Mouse (Mus musculus) neural tube, embryonic 13.5 days (tissue): ENCODE measurements at regions not wholly inside any gene's neighbourhood (a gene's known extent, or its start where the extent isn't known, plus 50 kb on each side); places are given as distances from the start of the nearest gene placed in this dataset.

Experiments used
- ATAC-seq: fragments of 200-750 bp; cut with Nextera tagmentation; 2 replicates; pipeline ENCODE4 v1.8.0; 2017; ENCODE audit warnings: low read depth, mild to moderate bottlenecking, moderate TSS enrichment, moderate library complexity
- H3K27ac ChIP-seq: fragments of 300-500 bp; sonication (generic); replicated peaks from 2 replicates; pipeline ENCODE4 v1.5.1; 2015; ENCODE audit warnings: moderate library complexity, mild to moderate bottlenecking, inconsistent platforms
- H3K27me3 ChIP-seq: fragments of 300-500 bp; sonication (generic); 2 replicates; pipeline ENCODE4 v1.6.1; 2015; ENCODE audit warnings: mild to moderate bottlenecking, inconsistent platforms
- H3K36me3 ChIP-seq: fragments of 300-500 bp; sonication (generic); 2 replicates; pipeline ENCODE4 v1.6.1; 2015; ENCODE audit warnings: mild to moderate bottlenecking, inconsistent platforms
- H3K4me1 ChIP-seq: fragments of 300-500 bp; sonication (generic); replicated peaks from 2 replicates; pipeline ENCODE4 v1.6.1; 2015; ENCODE audit warnings: inconsistent platforms
- H3K4me2 ChIP-seq: fragments of 300-500 bp; sonication (generic); 2 replicates; pipeline ENCODE4 v1.6.1; 2015; ENCODE audit warnings: inconsistent platforms, mild to moderate bottlenecking, moderate library complexity
- H3K4me3 ChIP-seq: fragments of 300-500 bp; sonication (generic); 2 replicates; pipeline ENCODE4 v1.5.1; 2015; ENCODE audit warnings: mild to moderate bottlenecking, inconsistent platforms
- H3K9ac ChIP-seq: fragments of 300-500 bp; sonication (generic); 2 replicates; pipeline ENCODE4 v1.6.1; 2015; ENCODE audit warnings: moderate library complexity, mild to moderate bottlenecking, inconsistent platforms
- H3K9me3 ChIP-seq: fragments of 300-500 bp; sonication (generic); 2 replicates; pipeline ENCODE4 v1.6.1; 2016; ENCODE audit warnings: inconsistent platforms
- WGBS: fragments of 180-500 bp; shearing (Covaris S2); methylation state at CpG from one replicate; pipeline ENCODE4 v1.1.7; 2015; 5-methylcytosine and 5-hydroxymethylcytosine counted together

GRCm38 (mm10) chr2:45679101-45679895, 562.1 kb upstream of the Zeb2 start:
- Histone ChIP-seq H3K36me3 (no peaks in the 10 kb centered on the region), H3K27me3 (no peaks in the 10 kb centered on the region), H3K9ac (no peak overlapping the region), H3K27ac (no peak overlapping the region), H3K9me3 (no peaks in the 10 kb centered on the region), H3K4me2 (no peak overlapping the region), H3K4me1 (no peaks in the 10 kb centered on the region), H3K4me3 (no peak overlapping the region)
- WGBS: 82% methylated on average over 10 of the region's 10 CpGs
- ATAC-seq: no peak

- no peak for ATAC-seq
- no peak overlapping the region for H3K4me2 ChIP-seq
- H3K9ac ChIP-seq: no peak overlapping the region
- H3K27me3 ChIP-seq: no peaks in the 10 kb centered on the region
- H3K9me3 ChIP-seq: no peaks in the 10 kb centered on the region
- WGBS: 68% methylated on average over 9 of the region's 9 CpGs
- H3K36me3 ChIP-seq: no peaks in the 10 kb centered on the region
- H3K4me3 ChIP-seq: no peak overlapping the region
- H3K27ac ChIP-seq: no peak overlapping the region
- no peaks in the 10 kb centered on the region for H3K4me1 ChIP-seq
Measured at GRCm38 (mm10) chr2:45678685-45679084, 561.5 kb upstream of the Zeb2 start.

- H3K4me3 ChIP-seq: no peak overlapping the region
- ATAC-seq: no peak
- no peaks in the 10 kb centered on the region for H3K9me3 ChIP-seq
- H3K36me3 ChIP-seq: no peaks in the 10 kb centered on the region
- no peaks in the 10 kb centered on the region for H3K4me1 ChIP-seq
- no peak overlapping the region for H3K27ac ChIP-seq
- H3K27me3 ChIP-seq: no peaks in the 10 kb centered on the region
- WGBS: 86% methylated on average over 2 of the region's 2 CpGs
- H3K4me2 ChIP-seq: no peak overlapping the region
- H3K9ac ChIP-seq: no peak overlapping the region
Measured at GRCm38 (mm10) chr2:45675776-45676175, 558.6 kb upstream of the Zeb2 start.

- H3K27ac ChIP-seq: no peak overlapping the region
- no peaks in the 10 kb centered on the region for H3K4me1 ChIP-seq
- H3K36me3 ChIP-seq: no peaks in the 10 kb centered on the region
- H3K4me2 ChIP-seq: no peak overlapping the region
- no peak for ATAC-seq
- WGBS: 65% methylated on average over 1 of the region's 1 CpGs
- H3K4me3 ChIP-seq: no peak overlapping the region
- H3K27me3 ChIP-seq: no peaks in the 10 kb centered on the region
- H3K9me3 ChIP-seq: 0 out of 2 replicates have a peak, but pooled peaks cover 6% of the 10 kb centered on the region
- H3K9ac ChIP-seq: no peak overlapping the region
Measured at GRCm38 (mm10) chr2:45656011-45656410, 538.8 kb upstream of the Zeb2 start.

GRCm38 (mm10) chr2:45654693-45655092, 537.5 kb upstream of the Zeb2 start:
- no peak overlapping the region for H3K4me3 ChIP-seq
- H3K4me1 ChIP-seq: no peaks in the 10 kb centered on the region
- no peak for ATAC-seq

GRCm38 (mm10) chr2:45652977-45653376, 535.8 kb upstream of the Zeb2 start:
- 77% methylated on average over 3 of the region's 3 CpGs for WGBS
- ATAC-seq: no peak

More at GRCm38 (mm10) chr2:45654693-45655092, 537.5 kb upstream of the Zeb2 start:
- H3K9ac ChIP-seq: no peak overlapping the region
- no peaks in the 10 kb centered on the region for H3K36me3 ChIP-seq
- H3K27ac ChIP-seq: no peak overlapping the region
- H3K27me3 ChIP-seq: no peaks in the 10 kb centered on the region
- H3K4me2 ChIP-seq: no peak overlapping the region
- 0 out of 2 replicates have a peak, but pooled peaks cover 3% of the 10 kb centered on the region for H3K9me3 ChIP-seq

GRCm38 (mm10) chr2:45650271-45650985, 533.2 kb upstream of the Zeb2 start:
- 56% methylated on average over 5 of the region's 5 CpGs for WGBS
- Histone ChIP-seq H3K4me1 (no peaks in the 10 kb centered on the region), H3K9ac (no peak overlapping the region), H3K36me3 (no peaks in the 10 kb centered on the region), H3K9me3 (no peaks in the 10 kb centered on the region), H3K27me3 (no peaks in the 10 kb centered on the region), H3K4me2 (no peak overlapping the region), H3K27ac (no peak overlapping the region), H3K4me3 (no peak overlapping the region)
- no peak for ATAC-seq

More at GRCm38 (mm10) chr2:45652977-45653376, 535.8 kb upstream of the Zeb2 start:
- H3K9ac ChIP-seq: no peak overlapping the region
- H3K4me3 ChIP-seq: no peak overlapping the region
- H3K27ac ChIP-seq: no peak overlapping the region
- H3K4me1 ChIP-seq: no peaks in the 10 kb centered on the region
- no peak overlapping the region for H3K4me2 ChIP-seq
- no peaks in the 10 kb centered on the region for H3K27me3 ChIP-seq
- no peaks in the 10 kb centered on the region for H3K9me3 ChIP-seq
- no peaks in the 10 kb centered on the region for H3K36me3 ChIP-seq

- Histone ChIP-seq H3K4me2 (no peak overlapping the region), H3K9ac (no peak overlapping the region), H3K9me3 (no peaks in the 10 kb centered on the region), H3K36me3 (no peaks in the 10 kb centered on the region), H3K4me3 (no peak overlapping the region), H3K4me1 (no peaks in the 10 kb centered on the region), H3K27ac (no peak overlapping the region), H3K27me3 (no peaks in the 10 kb centered on the region)
- ATAC-seq: no peak
- 89% methylated on average over 3 of the region's 3 CpGs for WGBS
Measured at GRCm38 (mm10) chr2:45647846-45648245, 530.7 kb upstream of the Zeb2 start.

GRCm38 (mm10) chr2:45630081-45630480, 512.9 kb upstream of the Zeb2 start:
- H3K4me1 ChIP-seq: no peaks in the 10 kb centered on the region
- H3K27me3 ChIP-seq: no peaks in the 10 kb centered on the region
- no peak overlapping the region for H3K4me2 ChIP-seq
- no peak overlapping the region for H3K27ac ChIP-seq
- no peaks in the 10 kb centered on the region for H3K9me3 ChIP-seq
- no peaks in the 10 kb centered on the region for H3K36me3 ChIP-seq
- no peak overlapping the region for H3K9ac ChIP-seq
- ATAC-seq: no peak
- no peak overlapping the region for H3K4me3 ChIP-seq
- WGBS: 70% methylated on average over 7 of the region's 7 CpGs

GRCm38 (mm10) chr2:45629616-45630015, 512.4 kb upstream of the Zeb2 start:
- ATAC-seq: no peak
- H3K4me3 ChIP-seq: no peak overlapping the region
- 67% methylated on average over 3 of the region's 3 CpGs for WGBS

GRCm38 (mm10) chr2:45623056-45623455, 505.9 kb upstream of the Zeb2 start:
- no peaks in the 10 kb centered on the region for H3K27me3 ChIP-seq
- ATAC-seq: no peak
- no peaks in the 10 kb centered on the region for H3K36me3 ChIP-seq

More at GRCm38 (mm10) chr2:45629616-45630015, 512.4 kb upstream of the Zeb2 start:
- H3K27me3 ChIP-seq: no peaks in the 10 kb centered on the region
- no peak overlapping the region for H3K27ac ChIP-seq
- no peaks in the 10 kb centered on the region for H3K4me1 ChIP-seq
- no peaks in the 10 kb centered on the region for H3K36me3 ChIP-seq
- no peak overlapping the region for H3K4me2 ChIP-seq
- H3K9ac ChIP-seq: no peak overlapping the region
- no peaks in the 10 kb centered on the region for H3K9me3 ChIP-seq

GRCm38 (mm10) chr2:45608926-45609325, 491.7 kb upstream of the Zeb2 start:
- WGBS: 92% methylated on average over 1 of the region's 1 CpGs
- Histone ChIP-seq H3K9me3 (no peaks in the 10 kb centered on the region), H3K4me2 (no peak overlapping the region), H3K9ac (no peak overlapping the region), H3K4me1 (no peaks in the 10 kb centered on the region), H3K4me3 (no peak overlapping the region), H3K27ac (no peak overlapping the region), H3K27me3 (no peaks in the 10 kb centered on the region), H3K36me3 (no peaks in the 10 kb centered on the region)
- no peak for ATAC-seq

More at GRCm38 (mm10) chr2:45623056-45623455, 505.9 kb upstream of the Zeb2 start:
- 77% methylated on average over 3 of the region's 3 CpGs for WGBS
- Histone ChIP-seq H3K27ac (no peak overlapping the region), H3K9ac (no peak overlapping the region), H3K9me3 (no peaks in the 10 kb centered on the region), H3K4me2 (no peak overlapping the region), H3K4me3 (no peak overlapping the region), H3K4me1 (no peaks in the 10 kb centered on the region)
